Mouse (Mus musculus) mesoderm, embryonic 11.5 days (tissue): ENCODE results near the gene Lsm4.

Experiments
- DNase-seq: peaks from one replicate; pipeline ENCODE4 v3.0.0-alpha.2; 2012; ENCODE audit warnings: low read depth, low spot score

Lsm4 gene

DNA sequence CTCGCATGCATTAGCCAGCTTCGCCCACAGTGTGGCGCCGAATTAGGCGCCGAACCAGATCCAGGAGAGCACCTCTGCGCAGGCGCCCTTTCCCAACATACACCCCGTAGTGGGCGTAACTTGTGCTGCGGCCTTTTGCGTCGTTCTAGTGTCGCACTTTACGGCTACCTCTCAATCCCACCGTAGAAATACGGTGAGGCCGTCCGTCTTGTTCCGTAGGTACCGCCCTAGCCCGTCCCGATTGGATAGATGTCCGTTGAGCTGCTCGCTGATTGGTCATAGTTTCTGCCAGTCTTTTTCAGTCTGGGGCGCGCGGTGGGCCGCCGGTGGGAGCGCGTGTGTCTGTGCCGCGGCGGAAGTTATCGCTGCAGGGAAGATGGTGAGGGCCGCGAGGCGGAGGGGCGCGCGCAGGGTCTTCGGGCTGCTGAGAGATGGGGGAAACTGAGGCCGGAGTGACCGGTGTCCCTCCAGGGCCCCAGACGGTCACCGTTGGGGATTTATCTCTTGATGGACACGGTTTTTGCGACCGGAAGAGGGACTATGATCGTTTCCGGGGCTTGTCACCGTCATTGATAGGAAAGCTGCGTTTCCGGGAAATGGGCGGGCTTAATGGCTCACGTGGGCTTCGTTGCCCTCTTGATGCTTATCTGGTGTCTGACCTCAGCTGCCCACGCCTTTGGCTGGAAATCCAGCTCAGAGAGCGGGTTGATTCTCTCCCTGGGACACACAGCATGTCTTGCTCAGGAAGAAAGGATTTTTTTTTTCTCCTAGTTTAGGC lies at the start of gene Lsm4:
Lsm4 (plus strand) TSS at position 170 of the 778 bp plus-strand sequence.
- DNase-seq, result peak; percentile 99

DNA sequence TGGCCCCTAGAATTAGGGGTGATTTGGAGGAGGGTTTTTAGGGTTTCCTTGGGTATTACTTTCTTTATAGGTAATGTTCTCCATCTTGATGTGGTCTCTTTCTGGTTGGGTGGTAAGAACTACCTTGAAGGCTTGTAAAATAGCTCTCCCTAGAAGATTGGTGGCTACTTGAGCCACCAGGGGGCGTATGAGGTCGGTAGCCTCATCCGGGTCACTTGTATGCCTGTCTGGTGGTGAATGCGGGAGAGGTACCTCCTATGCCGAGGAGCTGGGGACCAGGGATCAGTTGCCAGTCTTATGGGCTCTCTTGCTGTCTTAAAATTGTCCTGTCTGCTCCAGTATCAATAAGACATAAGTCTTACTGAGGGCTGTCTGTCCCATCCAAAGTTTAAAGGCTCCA lies 47.9 kb upstream of the Lsm4 start:
- DNase-seq, result no peak

DNA sequence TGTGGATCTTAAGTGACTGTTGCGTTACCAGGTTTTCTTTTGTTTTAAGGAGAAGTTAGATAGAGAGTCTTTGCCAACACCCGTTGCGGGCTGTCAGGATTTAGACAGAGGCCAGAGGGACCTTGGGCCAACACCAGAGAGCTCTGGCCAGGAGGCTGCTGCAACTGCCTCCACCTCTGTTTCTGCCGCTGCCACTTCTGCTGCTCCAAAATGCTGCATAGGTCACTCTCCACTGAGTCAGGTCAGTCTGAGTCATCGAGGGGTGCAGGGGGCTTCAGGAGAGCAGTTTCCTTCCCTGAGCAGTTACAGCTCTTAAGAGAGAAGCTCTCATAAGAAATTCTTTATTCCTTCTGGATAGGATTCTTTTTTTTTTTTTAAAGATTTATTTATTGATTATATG lies 46.0 kb upstream of the Lsm4 start:
- no peak for DNase-seq

DNA sequence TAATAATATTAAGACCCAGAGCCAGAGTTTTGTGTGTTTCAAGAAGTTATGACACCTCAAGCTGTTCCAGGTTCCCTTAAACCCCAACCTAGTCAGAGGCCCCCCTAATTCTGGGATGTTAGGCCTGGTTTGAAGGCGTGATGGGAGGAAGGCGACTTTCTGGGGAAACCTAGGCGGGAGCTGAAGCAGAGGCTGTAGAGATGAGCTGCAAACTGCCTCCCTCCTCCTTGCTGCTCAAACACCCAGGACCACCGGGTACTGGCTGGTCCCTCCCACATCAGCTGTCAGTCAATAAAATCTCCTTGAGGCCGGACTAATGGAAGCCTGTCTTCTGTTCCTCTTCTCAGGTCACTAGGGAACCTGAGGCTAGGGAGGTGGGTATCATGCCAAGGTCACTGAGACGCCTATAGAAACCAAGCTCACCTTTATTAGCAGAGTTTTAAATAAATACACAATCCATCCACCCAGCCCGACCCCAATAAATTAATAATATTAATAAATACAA lies 44.0 kb upstream of the Lsm4 start:
- DNase-seq, result no peak

DNA sequence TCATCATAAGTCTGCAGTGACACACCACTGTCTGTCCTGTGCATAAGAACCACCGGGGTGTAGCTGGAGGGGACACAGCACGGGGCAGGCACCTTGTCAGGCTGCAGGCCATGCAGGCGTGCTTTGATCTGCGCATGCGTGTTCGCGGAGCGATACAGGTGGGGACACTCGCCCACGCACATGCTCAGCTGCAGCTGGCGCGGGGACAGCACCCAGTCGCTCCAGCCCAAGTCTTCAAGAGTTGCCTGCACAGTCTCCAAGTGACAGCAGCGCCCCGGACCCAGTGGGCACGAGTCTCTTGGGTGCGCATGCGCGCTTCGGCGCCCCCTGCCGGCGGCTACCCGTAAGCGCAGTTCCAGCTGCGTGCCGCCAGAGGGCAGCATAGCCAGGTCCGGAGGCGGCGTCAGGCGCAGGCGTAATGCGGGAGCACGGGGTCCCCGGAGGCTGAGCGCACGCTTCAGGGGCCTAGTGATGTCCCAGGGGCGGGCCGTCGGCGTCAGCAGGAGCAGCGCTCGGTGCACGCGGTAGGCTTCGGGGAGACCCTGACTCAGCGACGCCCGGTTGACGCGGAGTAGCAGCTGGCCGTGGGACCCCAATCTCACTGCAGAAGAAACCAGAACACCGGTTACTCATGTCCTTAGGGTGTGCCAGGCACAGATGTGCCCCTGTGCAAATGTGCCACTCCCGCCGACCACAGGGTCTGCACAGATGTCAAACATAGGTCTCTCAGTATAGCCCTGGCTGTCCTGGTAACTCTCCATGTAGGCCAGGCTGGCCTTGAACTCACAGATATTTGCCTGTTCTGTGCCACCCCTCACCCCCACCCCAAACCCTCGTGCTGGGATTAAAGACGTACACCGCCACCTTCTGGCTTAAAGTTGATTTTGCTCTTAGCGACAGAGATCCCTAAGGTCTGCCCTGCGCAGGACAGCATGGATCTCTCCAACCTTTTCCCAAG lies 43.2 kb upstream of the Lsm4 start:
- DNase-seq, result peak; percentile 94

DNA sequence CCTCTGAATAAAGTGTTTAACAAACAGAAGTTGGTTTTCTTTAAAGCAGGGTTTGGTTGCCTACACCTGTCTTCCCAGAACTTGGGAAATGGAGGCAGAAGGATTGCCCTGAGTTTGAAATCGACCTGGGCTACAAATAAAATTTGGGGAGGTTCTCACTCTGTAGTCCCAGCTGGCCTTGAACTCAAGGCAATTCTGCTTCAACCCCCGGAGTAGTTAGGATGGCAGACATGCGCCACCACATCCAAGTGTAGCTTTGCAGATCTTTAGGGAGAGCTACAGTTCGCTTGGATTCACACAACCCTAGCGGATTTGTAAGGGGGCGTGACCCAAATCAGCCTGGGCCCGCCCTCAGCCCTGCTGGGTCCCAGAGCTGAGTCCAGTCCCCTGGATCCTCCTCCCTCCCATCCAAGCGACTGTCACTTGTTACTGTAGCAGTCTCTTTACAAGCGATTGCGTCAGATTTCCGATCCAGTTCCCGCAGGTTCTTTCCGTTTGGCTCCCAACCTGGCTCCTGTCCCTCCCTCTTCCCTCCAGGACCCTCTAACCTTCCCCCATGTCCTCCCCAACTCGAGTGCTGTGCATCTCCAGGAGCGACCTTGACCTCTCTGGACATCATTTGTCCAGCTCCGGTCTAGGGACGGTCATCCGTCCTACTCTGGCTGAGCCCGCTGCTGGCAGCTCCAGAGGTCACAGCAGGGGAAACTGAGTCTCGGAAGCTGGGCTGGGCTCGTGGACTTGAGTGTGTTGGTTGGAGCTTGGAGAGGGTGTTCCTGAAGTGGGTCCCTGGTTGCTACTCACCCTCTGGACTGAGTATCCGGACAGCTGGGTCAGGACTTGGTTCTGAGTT lies 42.3 kb upstream of the Lsm4 start:
- DNase-seq, result peak; percentile 66

DNA sequence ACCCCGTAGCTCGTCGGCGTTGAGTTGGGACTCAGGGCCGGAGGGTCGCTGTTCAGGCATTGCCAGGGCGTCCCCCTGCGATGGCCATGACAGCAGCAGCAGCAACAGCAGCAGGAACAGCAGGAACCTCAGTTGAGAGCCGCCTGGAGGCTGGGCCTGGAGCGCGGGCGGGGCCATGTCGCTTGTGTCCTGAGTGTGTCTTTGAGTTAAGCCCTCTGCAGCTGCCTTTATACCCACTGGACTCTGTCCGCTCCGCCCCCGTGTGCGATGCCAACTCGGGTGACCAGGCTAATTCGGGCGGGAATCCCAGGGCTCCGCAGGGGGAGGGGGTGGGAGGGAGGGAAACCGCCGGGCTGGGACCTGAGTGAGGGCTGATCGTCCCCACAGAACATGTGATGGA lies 41.6 kb upstream of the Lsm4 start:
- DNase-seq, result no peak

DNA sequence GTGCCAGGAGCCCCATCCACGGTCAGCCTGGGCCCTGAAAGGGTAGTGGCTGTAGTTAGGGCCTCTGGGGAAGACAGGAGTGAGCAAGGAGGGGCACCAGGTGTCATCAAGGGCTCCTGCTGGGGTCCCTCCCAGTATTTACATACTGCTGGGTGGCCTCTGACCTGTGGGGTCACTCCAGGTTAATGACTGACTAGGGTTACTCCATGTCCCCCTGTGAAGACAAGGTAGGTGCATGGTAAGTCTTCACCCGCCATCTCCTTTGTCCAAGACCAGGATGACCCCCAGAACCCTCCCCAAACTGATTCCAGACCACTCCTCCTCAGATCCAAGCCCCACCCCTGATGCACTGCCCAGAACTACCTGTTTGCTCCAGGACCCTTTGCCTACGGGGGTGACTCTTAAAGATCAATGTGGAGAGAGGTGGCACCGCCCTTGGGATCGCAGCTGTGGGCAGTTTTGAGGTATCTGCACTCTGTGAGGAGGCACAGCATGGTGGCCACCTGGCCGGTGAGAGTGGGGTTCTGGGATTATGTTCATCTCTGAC lies 40.6 kb upstream of the Lsm4 start, which contains the start of gene Gdf15:
Gdf15 (minus strand) TSS at position 111 of the 547 bp plus-strand sequence.
- DNase-seq, result no peak

DNA sequence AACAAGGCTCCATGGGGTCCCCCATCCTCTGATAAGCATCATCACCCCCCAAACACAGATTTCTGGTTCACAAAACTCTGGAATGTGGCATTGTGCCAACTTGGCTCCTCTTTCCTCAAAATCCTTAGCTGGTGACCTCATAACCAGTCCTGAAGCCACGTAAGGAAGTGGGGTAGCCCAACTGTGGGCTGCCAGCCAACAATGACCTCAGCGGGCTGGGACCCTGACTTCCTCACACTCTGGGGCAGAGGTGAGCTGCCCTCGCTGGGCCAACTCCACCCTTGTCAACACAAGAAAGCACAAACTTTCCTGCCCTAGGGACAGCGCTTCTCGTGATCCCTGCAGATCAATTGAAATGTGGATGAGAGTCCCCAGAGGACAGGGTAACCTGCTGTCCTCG lies 39.0 kb upstream of the Lsm4 start:
- DNase-seq, result no peak

DNA sequence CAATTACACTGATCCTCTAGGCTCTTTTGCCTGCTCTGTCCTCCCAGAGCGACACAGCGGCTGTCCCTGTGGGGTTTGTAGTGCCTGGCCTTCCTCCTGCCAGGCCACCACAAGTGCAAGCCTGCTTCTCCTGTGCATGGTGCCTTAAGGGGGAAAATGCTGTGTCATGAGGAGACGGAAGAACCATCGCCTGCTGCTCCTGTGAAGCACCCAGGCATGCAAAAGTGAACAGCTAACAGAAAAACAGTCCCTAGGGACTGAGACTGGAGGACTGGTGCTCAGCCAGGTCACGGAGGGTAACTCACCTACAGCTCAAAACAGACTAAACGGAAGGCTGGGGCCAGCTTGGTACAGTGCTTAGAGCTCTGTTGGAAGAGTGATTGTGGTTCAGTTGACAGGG lies 37.5 kb upstream of the Lsm4 start:
- DNase-seq, result no peak

DNA sequence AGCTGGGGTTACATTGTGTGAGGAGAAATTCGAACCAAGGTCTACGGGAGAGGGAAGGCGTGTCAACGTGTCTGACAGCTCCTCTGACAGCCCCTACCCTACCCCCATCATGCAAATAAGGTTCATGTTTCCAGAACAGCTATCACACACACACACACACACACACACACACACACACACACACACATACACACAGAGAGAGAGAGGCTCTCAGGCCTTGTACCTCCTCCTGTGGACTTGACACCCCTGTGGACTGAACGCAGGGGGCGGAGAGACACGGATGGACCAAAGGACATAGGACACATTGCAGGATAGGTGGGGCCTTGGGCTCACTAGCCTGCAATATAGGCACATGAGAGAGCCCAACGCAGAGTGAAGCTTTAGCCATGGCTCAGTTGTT lies 36.2 kb upstream of the Lsm4 start:
- DNase-seq, result no peak

DNA sequence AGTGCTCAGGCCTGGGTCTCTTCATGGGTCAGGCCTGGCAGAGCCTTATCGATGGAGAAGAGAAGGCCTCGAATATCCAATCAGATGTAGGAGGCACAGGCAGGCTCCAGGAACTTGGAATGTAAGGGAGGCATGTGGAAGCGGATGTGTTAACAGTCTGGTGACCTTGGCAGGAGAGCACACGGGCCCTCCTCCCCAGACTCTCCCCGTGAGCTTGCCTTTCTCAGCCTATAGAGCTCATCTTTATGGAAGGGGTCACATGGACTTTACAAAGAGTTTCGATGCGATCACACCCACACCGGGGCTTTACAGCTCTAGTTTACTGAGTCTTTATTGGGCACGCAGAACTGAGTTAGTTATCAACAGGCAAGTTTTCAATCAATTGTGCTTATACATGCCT lies 34.3 kb upstream of the Lsm4 start:
- no peak for DNase-seq

DNA sequence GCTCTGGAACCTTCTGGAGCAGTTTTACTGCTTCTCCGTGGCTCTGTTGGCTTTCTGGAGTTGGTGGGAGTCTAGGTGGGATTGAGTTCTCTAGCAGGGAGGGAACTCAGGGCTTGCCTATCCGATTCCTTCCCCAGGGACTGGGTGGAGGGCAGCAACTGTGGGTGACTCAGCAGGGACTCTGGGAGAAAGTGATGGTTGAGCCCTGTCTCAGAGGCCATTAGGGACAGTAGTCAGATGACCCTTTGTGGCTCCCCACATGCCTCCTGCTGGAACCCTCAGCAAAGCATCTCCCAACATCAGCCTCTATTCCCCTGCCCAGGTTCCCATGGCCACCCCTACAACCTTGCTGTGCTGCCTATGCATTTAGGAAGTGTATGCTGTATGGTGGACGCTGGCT lies 30.0 kb upstream of the Lsm4 start:
- no peak for DNase-seq

DNA sequence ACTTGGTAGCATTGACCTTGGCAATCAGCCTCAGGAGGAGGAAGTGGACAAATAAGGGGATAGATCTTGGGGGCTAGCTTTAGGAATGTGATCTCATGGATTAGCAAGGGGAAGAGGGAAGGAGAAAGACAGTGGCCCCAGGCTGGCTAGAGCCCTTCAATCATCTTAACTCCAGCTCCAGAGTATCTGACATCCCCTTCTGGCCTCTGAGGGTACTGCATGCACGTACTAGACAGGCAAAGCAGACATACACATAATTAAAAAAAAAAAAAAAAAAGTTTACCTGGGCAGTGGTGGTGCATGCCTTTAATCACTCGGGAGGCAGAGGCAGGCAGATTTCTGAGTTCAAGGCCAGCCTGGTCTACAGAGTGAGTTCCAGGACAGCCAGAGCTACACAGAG lies 29.0 kb upstream of the Lsm4 start:
- DNase-seq, result no peak

DNA sequence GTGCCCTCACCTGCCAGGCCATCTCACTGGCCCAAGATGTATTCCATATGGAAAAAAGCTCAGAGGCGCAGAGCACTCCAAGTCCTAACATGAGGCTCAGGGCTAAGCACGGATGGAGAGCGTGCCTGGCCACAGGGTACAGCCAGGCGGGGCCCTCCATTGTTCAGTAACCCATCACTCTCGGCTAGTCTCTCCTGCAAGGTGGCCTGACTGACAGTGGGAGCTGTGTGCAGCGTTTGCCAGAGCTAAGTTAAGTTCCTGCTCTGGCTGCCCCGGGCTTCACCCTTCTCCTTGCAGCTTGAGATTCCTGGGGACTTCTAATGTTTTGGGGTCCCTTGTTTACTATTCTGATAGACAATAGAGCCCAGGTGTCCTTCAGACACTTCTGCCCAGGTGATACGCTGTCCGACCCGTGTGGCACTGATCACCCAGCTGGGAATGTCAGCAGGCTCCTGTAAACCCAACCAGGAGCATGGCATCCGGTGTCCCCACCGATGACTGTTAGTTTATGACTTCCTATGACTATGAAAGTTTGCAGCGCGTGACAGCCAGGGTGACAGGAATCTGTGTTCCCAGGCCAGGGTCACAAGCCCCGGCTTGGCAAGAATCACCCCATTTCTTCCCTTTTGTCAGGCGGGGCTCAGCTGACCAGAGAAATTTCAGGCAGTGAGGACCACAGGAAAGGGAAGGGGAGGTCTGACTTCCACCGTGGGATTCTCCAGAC lies 27.4 kb upstream of the Lsm4 start:
- DNase-seq, result no peak

DNA sequence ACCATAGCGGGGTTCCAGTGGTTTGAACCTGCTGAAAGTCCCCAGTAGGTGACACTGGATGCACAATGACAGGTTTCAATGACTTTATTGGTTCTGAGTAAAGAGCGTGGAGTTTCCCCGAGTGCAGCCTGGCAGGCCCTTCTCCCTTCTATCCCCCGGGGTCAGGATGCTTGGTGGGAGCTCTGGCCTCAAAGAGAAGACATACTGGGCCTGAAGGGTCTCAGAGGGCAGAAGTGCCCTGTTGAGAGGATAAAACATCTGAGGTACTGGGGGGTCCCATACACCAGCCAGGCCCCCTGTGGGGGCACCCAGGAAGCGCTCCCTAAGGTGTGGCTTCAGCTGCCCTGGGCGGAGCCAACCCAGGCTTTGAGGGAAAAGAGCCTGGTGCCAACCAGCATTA lies 26.7 kb upstream of the Lsm4 start:
- DNase-seq, result no peak

DNA sequence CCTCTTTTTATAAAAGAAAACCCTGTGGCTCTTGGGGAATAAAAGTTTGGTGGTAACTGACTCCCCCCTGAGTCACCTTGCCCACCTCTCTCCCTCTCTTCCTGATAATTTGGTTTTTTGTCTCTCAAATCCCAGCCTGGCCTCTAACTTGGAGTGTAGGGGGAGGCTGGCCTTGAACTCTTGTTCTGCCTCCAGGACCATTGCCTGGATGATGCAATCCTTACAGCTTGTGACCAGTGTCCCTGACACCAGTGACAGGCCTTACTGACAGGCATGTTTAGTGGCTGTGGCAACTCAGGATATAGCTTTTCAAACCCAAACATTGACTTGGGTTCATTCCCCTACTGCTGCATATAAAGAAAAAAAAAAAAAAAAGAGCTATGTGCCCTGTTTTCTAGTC lies 26.3 kb upstream of the Lsm4 start:
- DNase-seq, result no peak

DNA sequence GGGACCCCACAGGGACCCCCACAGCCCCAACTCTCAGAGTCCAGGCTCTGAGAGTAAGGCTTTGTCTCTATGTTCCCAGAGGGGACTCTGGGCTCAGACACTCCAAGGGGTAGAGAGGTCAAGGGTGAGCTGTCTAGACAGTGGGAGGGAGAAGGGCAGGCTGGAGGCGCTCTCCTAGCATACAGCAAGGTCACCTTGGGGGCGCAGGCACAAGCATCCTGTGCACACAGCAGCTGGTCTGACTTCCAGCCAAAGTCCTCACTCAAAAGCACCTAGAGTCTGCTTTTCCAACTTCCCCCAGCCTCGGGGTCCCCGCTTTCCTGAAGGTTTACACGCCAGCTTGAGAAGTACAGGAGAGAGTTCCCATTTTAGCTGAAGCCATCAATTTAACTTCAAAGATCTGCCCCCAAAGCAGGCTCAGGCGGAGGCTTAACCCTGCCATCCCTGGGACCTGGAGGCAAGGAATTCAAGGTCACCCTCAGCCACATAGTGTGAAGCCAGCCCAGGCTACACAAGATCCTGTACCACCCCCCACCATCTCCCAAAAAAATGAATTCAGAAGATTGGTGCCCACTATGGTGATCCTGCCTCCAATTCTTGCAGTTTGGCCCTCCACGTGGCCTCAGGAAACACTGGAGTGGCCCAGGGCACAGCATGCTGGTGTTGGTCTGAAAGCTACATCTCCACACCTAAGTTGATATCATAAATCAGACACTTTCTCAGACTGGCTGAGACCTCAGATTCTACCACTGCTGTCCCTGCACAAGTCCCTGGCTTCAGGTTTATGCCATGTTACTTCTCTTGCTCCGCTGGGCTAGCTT lies 25.5 kb upstream of the Lsm4 start:
- DNase-seq, result peak; percentile 80

DNA sequence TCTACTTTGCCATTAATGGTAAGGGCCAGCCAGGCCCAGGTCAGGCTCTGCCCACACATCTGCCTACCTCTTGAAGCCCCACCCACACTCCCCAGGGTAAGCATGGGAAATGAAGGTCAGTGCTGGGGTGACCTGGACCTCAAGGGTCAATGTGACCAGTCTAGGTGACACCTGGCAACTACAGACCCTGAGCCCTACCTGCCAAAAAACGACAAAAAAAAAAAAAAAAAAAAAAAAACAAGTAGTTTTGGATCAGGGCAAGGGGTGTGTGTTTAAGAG lies 24.9 kb upstream of the Lsm4 start:
- no peak for DNase-seq

DNA sequence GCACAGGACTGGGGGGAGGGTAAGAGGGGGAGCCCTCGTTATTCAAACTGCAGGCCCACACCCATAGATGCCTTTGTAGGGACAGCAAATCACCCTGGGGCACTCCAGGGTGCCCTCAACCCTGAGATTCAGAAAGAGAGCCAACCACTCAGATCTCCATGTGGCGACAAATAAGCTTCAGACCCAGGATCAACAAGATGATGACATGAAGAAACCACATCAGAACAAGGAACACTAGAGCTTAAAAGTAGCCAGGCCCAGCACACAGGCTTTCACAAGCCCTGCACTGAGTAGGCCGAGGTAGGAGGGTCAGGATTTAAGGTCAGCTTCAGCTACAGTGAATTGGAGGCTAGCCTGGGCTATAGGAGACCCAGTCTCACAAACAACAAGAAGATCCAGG lies 24.1 kb upstream of the Lsm4 start:
- no peak for DNase-seq
